Mouse (Mus musculus) midbrain, embryonic 14.5 days (tissue): ENCODE measurements around the gene Utf1. TPM values are rescaled to one million over a fixed set of nuclear protein-coding genes. Genes with fewer than 3 reads are reported as not detected.

ENCODE experiments used
- ATAC-seq: fragments of 200-750 bp; cut with Nextera tagmentation; 2 replicates; pipeline ENCODE4 v1.8.0; 2017; ENCODE audit warnings: moderate number of reproducible peaks, moderate library complexity; ENCODE audit not compliant: low FRiP score, low TSS enrichment
- DNase-seq: peaks from one replicate; pipeline ENCODE4 v3.0.0-alpha.2; 2015
- H3K27ac ChIP-seq: fragments of 300-500 bp; sonication (generic); replicated peaks from 2 replicates; pipeline ENCODE4 v1.5.1; 2014; ENCODE audit warnings: mild to moderate bottlenecking, low read depth, low read length, moderate library complexity
- H3K27me3 ChIP-seq: fragments of 300-500 bp; sonication (generic); 2 replicates; pipeline ENCODE4 v1.6.1; 2014; ENCODE audit warnings: low read length, control low read depth, mixed read lengths; ENCODE audit not compliant: control insufficient read depth, insufficient read depth
- H3K36me3 ChIP-seq: fragments of 300-500 bp; sonication (generic); 2 replicates; pipeline ENCODE4 v1.6.1; 2014; ENCODE audit warnings: low read length, control low read depth; ENCODE audit not compliant: control insufficient read depth, insufficient read depth
- H3K4me1 ChIP-seq: fragments of 300-500 bp; sonication (generic); 2 replicates; pipeline ENCODE4 v1.6.1; 2014; ENCODE audit warnings: mild to moderate bottlenecking, antibody characterized with exemption, low read length, control low read depth; ENCODE audit not compliant: control insufficient read depth, insufficient read depth
- H3K4me2 ChIP-seq: fragments of 300-500 bp; sonication (generic); 2 replicates; pipeline ENCODE4 v1.6.1; 2014; ENCODE audit warnings: mild to moderate bottlenecking, low read length, moderate library complexity
- H3K4me3 ChIP-seq: fragments of 300-500 bp; sonication (generic); replicated peaks from 2 replicates; pipeline ENCODE4 v1.5.1; 2014; ENCODE audit warnings: low read depth, low read length
- H3K9ac ChIP-seq: fragments of 300-500 bp; sonication (generic); replicated peaks from 2 replicates; pipeline ENCODE4 v1.6.1; 2014; ENCODE audit warnings: mild to moderate bottlenecking, low read length, moderate library complexity
- H3K9me3 ChIP-seq: fragments of 300-500 bp; sonication (generic); 2 replicates; pipeline ENCODE4 v1.6.1; 2016; ENCODE audit warnings: low read length, control low read depth, mixed read lengths; ENCODE audit not compliant: control insufficient read depth
- WGBS: fragments of 180-500 bp; shearing (Covaris S2); extraction: QIAGEN DNeasy Blood & Tissue Kit; methylation state at CpG from one replicate; pipeline ENCODE4 v1.1.7; 2014; 5-methylcytosine and 5-hydroxymethylcytosine counted together
- polyA plus RNA-seq: library from polyadenylated mRNA; unstranded; fragments of >200 nt; fragmentation: Nextera tagmentation; extraction: Ambion mirVana; gene quantifications from 2 replicates; pipeline ENCODE4 v1.2.1, GENCODE M21; 2014

Gene Utf1
- polyA plus RNA-seq, 1 experiment from 2014 or later = not detected

DNA sequence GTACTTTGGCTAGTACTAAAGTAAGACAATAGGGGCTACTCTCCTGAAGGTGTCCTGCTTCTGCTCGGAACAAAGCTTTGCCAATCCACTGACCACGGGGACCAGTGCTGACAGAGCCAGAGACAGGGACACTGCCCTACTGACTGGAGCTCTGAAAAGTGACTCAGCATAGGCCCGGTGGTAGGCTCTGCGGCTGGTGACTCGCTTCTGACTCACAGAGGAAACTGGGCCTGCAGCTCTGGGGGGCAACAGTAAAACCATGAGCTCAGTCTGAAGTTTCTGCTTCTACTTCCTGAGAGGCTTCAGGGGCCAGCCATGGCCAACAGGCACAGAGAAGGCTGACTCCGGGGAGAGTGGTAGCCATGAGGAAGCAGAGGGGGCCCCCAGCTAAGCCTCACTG, 27.8 kb downstream of the Utf1 start:
- Histone ChIP-seq H3K27ac (no peak overlapping the region), H3K9ac (no peak overlapping the region), H3K4me3 (no peak overlapping the region), H3K4me2 (no peak overlapping the region), H3K27me3 (peaks cover 7% of the 10 kb centered on the region; the same call in 1 of the 2 replicates), H3K4me1 (no peaks in the 10 kb centered on the region), H3K36me3 (no peaks in the 10 kb centered on the region), H3K9me3 (no peaks in the 10 kb centered on the region)
- WGBS = 75% methylated on average over 6 of the region's 6 CpGs
- no peak for ATAC-seq
- DNase-seq = no peak

DNA sequence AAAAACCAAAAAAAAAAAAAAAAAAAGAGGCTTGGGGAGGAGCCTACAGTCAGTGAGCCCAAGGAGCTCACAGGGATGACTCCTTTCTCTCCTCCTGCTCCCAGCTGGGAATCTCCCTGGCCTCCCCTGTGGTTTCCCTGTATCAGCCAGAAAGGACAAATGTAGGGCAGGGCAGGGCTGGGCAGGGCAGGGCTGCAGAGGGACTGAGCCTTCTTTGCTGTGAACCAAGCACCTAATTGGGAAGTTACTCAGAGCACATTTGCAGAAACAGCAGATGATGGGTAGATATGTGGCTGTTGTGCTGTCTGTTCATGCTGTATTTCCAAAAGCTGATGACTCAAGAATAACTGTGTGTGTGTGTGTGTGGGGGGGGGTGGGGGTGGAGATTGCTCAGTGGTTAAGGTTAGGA, 29.3 kb downstream of the Utf1 start:
- H3K4me3 ChIP-seq = no peak overlapping the region
- no peak overlapping the region for H3K4me2 ChIP-seq
- peaks cover 7% of the 10 kb centered on the region; the same call in 1 of the 2 replicates for H3K27me3 ChIP-seq
- no peak for ATAC-seq
- H3K9me3 ChIP-seq = no peaks in the 10 kb centered on the region
- no peaks in the 10 kb centered on the region for H3K36me3 ChIP-seq
- no peaks in the 10 kb centered on the region for H3K4me1 ChIP-seq
- H3K27ac ChIP-seq = no peak overlapping the region
- no peak overlapping the region for H3K9ac ChIP-seq
- no peak for DNase-seq

DNA sequence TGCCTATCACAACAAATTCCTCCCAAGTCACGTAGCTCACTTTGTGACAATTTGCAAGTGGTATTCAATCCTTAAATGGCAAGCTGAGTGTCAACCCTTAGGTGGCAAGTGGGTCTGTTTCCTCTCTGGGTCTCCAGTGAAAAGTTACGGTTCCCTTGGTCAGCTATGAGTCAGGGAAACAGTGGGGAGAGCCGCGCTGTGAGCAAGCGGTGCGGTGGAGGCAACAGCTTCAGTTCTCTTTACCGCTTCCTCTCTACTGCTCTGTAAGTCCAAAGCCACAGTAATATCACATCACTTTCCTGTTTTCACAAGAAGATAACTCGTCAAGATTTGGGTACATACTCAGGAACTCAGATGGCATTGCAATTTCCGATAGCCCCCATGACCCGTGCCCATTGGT, 30.7 kb downstream of the Utf1 start:
- ATAC-seq (no peak), DNase-seq (no peak)
- H3K4me3 ChIP-seq = no peak overlapping the region
- H3K9ac ChIP-seq = no peak overlapping the region
- H3K9me3 ChIP-seq = no peaks in the 10 kb centered on the region
- H3K4me1 ChIP-seq = peaks cover 5% of the 10 kb centered on the region; the same call in 1 of the 2 replicates
- peaks cover 7% of the 10 kb centered on the region; the same call in 1 of the 2 replicates for H3K27me3 ChIP-seq
- 92% methylated on average over 10 of the region's 10 CpGs for WGBS
- H3K4me2 ChIP-seq = no peak overlapping the region
- no peak overlapping the region for H3K27ac ChIP-seq
- H3K36me3 ChIP-seq = no peaks in the 10 kb centered on the region

DNA sequence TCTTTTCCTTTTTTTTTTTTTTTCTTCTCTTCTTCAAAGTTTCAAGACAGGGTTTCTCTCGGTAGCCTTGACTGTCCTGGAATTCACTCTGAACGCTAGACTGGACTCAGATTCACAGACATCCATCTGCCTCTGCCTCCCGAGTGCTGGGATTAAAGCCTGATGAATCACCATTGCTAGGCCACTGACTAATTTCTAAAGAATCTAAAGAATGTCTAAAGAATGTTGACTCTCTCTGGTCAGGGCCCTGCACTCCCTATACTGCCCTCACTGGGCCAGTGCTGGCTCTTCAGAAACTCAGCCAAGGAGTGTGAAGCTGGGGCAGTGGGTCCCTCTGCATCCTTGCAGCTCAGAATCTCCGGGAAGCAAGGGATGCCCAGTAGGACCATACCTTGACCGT, 31.9 kb downstream of the Utf1 start:
- Histone ChIP-seq H3K27ac (no peak overlapping the region), H3K9ac (no peak overlapping the region), H3K9me3 (no peaks in the 10 kb centered on the region), H3K27me3 (no peaks in the 10 kb centered on the region), H3K4me3 (no peak overlapping the region), H3K4me1 (peaks cover 6% of the 10 kb centered on the region; the same call in 1 of the 2 replicates), H3K36me3 (no peaks in the 10 kb centered on the region), H3K4me2 (no peak overlapping the region)
- ATAC-seq = no peak
- DNase-seq = no peak
- 62% methylated on average over 5 of the region's 5 CpGs for WGBS

DNA sequence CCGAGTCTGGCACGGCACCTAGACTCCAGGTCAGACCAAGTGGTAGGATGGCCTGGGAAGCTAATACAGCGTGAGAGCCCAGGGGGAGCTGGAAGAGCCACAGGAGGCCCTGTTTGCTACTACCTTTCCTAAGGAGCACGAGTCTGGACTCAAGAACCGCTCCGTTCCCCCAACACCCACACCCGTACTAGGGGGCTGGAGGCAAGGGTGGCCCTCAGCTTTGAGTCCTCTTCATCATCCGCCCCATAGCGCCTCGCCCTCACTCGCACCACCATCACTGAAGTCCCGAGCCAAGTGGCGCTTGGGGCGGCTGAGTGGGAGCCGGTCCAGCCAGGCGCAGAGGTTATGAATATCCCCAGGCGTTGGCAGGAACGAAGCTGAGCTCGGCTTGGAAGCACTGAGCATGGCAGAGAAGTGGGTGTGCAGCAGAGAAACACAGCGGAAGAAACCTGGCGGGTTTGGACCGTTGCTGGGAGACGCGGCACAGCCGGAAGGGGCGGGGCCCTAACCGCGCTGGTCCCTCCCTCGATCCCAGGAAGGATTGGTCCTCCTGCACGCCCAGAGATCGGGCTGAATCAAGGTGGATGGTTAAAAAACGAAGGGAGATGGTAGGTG, 34.8 kb downstream of the Utf1 start, which contains the start of gene 6430531B16Rik:
Gene 6430531B16Rik, minus strand, starts transcription at position 478 of the 615 bp plus-strand sequence.
- Histone ChIP-seq H3K9me3 (no peaks in the 10 kb centered on the region), H3K27ac (peak within 1 kb of the TSS; percentile 41; the same call in 1 of the 2 replicates), H3K4me2 (peak within 1 kb of the TSS; percentile 84), H3K36me3 (no peaks in the 10 kb centered on the region), H3K4me3 (peak within 1 kb of the TSS; percentile 54), H3K27me3 (no peaks in the 10 kb centered on the region), H3K9ac (peak within 1 kb of the TSS; percentile 67), H3K4me1 (peaks cover 6% of the 10 kb centered on the region; the same call in 1 of the 2 replicates)
- 4% methylated on average over 32 of the region's 32 CpGs for WGBS
- peak; percentile 93 for DNase-seq
- peak; percentile 89 for ATAC-seq

DNA sequence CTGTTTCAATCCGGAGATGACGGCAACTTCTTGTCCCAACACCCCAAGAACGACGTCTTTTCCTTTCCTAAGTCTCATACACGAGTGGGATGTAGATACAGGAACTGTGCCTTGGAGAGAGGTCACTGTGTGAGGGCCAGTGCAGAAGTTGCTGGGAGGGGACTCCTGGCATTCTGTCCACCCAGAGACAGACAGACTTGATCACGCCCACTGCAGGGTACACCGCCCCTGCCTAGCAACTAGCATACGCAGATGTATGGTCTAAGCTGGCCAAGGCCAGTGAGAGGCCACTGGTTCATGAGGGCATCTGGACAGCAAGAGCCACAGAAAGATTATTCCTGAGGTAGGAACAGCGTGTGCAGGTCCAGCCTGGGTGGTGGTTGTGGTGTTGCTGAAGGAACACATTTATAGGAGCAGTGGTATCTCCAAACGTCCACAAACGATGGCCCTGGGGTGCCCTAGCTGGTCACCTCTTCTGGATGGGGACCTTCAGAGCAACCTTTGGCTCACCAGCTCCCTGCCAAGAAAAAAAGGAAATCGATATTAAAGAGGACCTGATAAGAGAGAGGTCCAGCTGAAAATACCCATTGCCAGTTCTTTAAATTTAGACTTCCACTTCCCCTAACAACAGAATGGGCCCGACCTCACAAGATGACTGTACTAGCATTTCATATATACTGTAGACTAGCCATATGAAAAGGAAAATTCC, 35.6 kb downstream of the Utf1 start:
- peaks cover 6% of the 10 kb centered on the region; the same call in 1 of the 2 replicates for H3K4me1 ChIP-seq
- peak overlapping the region; percentile 54 for H3K4me3 ChIP-seq
- no peaks in the 10 kb centered on the region for H3K9me3 ChIP-seq
- no peak for DNase-seq
- peak overlapping the region; percentile 67; the same call in 1 of the 2 replicates for H3K9ac ChIP-seq
- no peaks in the 10 kb centered on the region for H3K27me3 ChIP-seq
- 42% methylated on average over 13 of the region's 13 CpGs for WGBS
- H3K27ac ChIP-seq = no peak overlapping the region
- no peaks in the 10 kb centered on the region for H3K36me3 ChIP-seq
- peak; percentile 65 for ATAC-seq
- H3K4me2 ChIP-seq = peak overlapping the region; percentile 84

DNA sequence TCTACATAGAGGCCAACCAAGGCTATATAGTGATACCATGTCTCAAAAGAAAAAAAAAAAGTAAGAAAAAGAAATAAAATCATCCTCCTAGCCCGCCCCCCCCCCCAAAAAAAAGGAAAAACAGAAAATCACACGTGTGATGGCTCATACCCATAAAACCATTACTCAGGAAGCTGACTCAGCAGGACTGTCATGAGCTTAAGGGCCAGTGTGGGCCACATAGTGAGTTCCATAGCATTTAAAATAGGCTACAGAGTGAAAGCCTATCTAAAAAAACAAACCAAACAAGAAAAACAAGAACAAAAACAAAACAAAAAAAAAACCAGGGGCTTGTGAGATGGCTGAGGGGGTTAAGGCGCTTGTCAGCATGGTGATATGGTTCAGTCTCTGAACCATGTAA, 37.2 kb downstream of the Utf1 start:
- Histone ChIP-seq H3K9me3 (no peaks in the 10 kb centered on the region), H3K27ac (no peak overlapping the region), H3K4me3 (no peak overlapping the region), H3K9ac (no peak overlapping the region), H3K27me3 (no peaks in the 10 kb centered on the region), H3K4me2 (no peak overlapping the region), H3K4me1 (peaks cover 6% of the 10 kb centered on the region; the same call in 1 of the 2 replicates), H3K36me3 (no peaks in the 10 kb centered on the region; the same call in 1 of the 2 replicates)
- WGBS = 62% methylated on average over 3 of the region's 3 CpGs
- no peak for DNase-seq
- no peak for ATAC-seq

DNA sequence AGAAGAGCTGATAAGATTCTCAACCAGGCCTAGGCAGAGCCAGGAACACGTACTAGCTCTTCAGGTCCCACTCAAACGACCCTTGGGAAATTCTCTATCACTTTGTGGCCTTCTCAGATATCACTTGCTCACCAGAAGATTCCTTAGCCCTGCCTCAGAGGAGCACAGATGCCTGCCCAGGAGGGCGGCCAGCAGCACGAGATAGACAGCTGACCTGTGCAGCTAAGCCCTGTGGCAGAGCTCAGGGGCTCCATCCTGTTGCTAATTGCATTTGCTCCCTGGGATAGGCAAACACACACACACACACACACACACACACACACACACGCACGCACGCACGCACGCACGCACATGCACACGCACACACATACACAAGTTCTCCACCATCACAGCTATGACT, 38.5 kb downstream of the Utf1 start:
- DNase-seq (no peak), ATAC-seq (no peak)
- H3K27ac ChIP-seq = no peak overlapping the region
- H3K9ac ChIP-seq = no peak overlapping the region
- no peak overlapping the region for H3K4me2 ChIP-seq
- 90% methylated on average over 11 of the region's 11 CpGs for WGBS
- H3K4me3 ChIP-seq = no peak overlapping the region
- no peaks in the 10 kb centered on the region for H3K9me3 ChIP-seq
- H3K27me3 ChIP-seq = no peaks in the 10 kb centered on the region
- peaks cover 6% of the 10 kb centered on the region; the same call in 1 of the 2 replicates for H3K4me1 ChIP-seq
- peaks cover 3% of the 10 kb centered on the region; the same call in 1 of the 2 replicates for H3K36me3 ChIP-seq
